Mouse (Mus musculus): Measurements from ENCODE around the gene Drp2.

Drp2 gene

GRCm38 (mm10) chrX:134403863-134404583 lies at the start of gene Drp2:
Gene Drp2 (plus strand): TSS chrX:134404551.
- no peak for DNase-seq (ENCODE audit: low spot score)

- no peak for DNase-seq (ENCODE audit: low spot score)
These were observed 45.0 kb upstream of the Drp2 start for GRCm38 (mm10) chrX:134359336-134359735.

GRCm38 (mm10) chrX:134362156-134362555 lies 42.2 kb upstream of the Drp2 start:
- no peak for DNase-seq (ENCODE audit: low spot score)

- no peak for DNase-seq (ENCODE audit: low spot score)
These were observed 38.9 kb upstream of the Drp2 start for GRCm38 (mm10) chrX:134365421-134365820.

- no peak for DNase-seq (ENCODE audit: low spot score)
These were observed 37.8 kb upstream of the Drp2 start for GRCm38 (mm10) chrX:134366547-134366946.

GRCm38 (mm10) chrX:134371279-134371678 lies 33.1 kb upstream of the Drp2 start:
- DNase-seq (ENCODE audit: low spot score) = no peak

DNA sequence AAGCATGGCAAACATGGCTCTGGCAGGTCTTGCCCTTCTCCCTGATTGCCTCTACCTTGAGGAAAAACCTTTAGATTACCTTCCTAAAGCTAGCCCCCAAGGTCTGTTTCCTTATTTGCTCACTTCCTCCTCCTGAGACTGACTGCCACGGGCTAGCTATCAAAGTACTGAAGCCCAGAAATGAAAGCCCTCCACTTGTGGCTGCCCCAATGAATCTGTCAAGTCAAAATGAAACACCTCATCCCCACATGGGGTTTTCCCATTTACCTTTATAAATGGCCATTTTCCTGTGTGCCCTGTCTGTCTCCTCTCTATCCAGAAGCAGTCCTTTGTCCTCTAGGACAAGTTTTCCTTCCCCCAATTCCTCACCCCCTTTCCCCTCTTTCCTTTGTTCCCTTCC lies 30.2 kb upstream of the Drp2 start:
- no peak for DNase-seq (ENCODE audit: low spot score)

DNA sequence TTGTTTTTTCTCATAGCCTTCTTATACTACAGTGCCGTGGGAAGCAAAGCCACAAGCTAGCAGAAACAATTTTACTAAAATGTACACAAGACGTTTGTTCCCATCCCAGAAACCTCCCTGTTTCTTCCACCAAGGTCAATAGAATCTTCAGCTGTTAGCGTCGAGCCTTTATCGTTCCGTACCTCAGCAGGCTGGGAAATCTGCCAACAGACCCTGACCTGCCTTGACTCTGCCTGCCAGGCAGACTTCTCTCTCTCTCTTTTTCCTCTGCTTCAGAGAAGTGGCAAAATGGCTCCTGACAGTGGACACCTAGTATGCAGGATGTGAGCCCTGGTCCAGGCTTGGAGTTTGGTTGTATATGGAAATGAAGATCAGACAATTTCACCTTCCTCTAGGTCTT lies 19.5 kb upstream of the Drp2 start:
- DNase-seq (ENCODE audit: low spot score) = no peak

DNA sequence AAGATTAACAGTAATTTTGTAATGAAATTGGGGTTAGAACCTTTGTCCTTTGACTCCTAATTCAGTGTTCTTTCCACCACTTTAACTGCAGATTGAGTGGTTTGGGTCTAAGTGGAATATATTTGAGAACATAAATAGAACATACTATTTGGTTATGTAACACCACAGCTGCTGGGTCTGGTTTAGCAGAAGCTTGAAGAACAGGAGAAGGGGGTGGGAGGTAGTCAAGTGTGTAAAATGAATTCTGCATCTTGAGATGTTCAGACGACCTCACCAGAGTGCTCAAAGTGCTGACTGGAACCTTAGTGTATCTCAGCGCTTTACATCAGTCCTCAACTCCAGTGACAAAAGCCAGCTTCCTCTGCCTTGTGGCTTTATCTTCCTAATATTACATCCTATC lies 5.4 kb upstream of the Drp2 start:
- no peak for DNase-seq (ENCODE audit: low spot score)

GRCm38 (mm10) chrX:134404584-134404955 lies 219 bp downstream of the Drp2 start:
- DNase-seq (ENCODE audit: low spot score) = no peak

- DNase-seq (ENCODE audit: low spot score) = no peak
These were observed 5.1 kb downstream of the Drp2 start for GRCm38 (mm10) chrX:134409354-134409900.

GRCm38 (mm10) chrX:134412096-134412495 lies 7.7 kb downstream of the Drp2 start:
- DNase-seq (ENCODE audit: low spot score) = no peak

DNA sequence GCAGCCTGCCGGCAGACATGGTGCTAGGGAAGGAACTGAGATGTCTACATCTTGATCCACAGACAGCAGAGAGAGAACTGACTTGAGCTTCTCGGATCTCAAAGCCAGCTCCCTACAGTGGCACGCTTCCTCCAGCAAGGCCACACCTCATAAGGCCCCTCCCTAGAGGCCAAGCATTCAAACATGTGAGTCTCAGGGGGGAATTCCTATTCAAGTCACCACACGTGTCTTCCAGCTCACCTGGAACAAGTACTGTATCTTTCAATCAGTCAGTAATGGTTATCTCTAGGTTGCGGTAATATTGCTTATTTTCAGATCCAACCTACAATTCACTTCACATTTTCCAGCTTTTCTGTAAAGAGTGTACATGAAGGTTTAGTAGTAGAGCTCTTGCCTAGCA lies 15.7 kb downstream of the Drp2 start:
- no peak for DNase-seq (ENCODE audit: low spot score)

GRCm38 (mm10) chrX:134424263-134424662 lies 19.9 kb downstream of the Drp2 start:
- no peak for DNase-seq (ENCODE audit: low spot score)

- DNase-seq (ENCODE audit: low spot score) = no peak
These were observed 21.4 kb downstream of the Drp2 start for GRCm38 (mm10) chrX:134425798-134426197.

DNA sequence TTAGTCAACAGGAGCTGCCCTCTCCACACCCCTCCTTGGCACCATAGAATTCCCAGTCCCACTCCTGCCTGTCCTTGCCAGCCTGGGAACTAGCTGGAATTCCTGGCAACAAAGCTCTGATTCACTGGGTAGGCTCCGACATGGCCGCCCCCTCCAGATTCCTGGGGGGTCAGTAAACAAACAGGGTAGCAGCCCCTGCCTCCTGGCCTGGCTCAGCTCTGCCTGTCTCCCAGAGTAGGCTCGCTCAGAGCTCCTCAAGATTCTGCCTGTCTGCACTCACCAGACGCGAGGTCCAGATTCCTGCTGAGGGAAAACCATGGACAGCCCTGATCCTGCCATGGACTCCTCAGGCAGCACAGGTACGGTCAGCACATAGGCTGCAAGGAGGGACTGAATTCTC lies 22.5 kb downstream of the Drp2 start:
- DNase-seq (ENCODE audit: low spot score) = no peak

DNA sequence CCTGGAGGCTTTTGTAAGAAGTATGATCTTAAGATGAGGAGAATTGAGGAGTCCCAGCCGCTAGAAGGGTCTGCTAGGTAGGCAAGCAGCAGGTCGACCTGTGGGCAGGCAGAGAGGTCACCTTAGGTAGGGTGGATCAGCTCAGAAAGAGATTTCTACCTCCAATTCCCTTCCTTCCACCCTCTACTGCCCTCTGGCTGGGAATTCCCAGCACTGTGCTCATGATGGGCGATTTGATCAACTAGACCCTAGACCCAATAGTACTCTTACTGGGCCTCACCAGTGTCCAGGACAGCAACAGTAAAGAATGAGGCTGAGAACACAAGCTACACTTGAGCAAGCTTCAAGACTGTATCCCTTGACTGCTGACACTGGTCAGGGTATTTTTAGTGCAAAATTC lies 23.0 kb downstream of the Drp2 start:
- no peak for DNase-seq (ENCODE audit: low spot score)

GRCm38 (mm10) chrX:134474988-134475710 lies 70.8 kb downstream of the Drp2 start:
- no peak for DNase-seq (ENCODE audit: low spot score)

GRCm38 (mm10) chrX:134476290-134476689 lies 71.9 kb downstream of the Drp2 start, which contains the start of gene Taf7l:
Gene Taf7l (minus strand): TSS chrX:134476490.
- no peak for DNase-seq (ENCODE audit: low spot score)

GRCm38 (mm10) chrX:134481720-134482119 lies 77.4 kb downstream of the Drp2 start:
- no peak for DNase-seq (ENCODE audit: low spot score)

DNA sequence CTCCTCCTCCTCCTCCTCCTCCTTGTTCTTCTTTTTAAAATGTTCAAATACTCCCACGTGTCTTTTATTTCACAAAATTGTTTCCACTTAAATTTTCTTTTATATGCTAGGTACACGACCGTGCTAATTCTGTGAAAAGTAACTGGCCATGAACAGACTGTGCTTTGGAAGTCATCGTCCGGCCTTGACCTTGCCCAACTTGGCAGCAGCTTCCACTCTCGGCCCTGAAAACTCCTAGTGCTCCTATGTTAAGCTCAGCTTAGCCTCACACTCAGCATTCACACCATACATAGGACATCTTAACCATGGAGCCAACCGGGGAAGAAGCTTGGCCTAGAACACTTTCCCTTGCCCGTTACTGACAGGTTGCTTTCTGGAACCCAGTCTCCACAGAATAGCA lies 96.3 kb downstream of the Drp2 start:
- no peak for DNase-seq (ENCODE audit: low spot score)

Measured in urinary bladder, postnatal 25 days (tissue).